In genomic region chr8:123042158-123042973, GRCm38 (mm10) we compare ENCODE assay signal across 8 mouse cellular contexts. TPM values are rescaled to one million over a fixed set of nuclear protein-coding genes. Genes with fewer than 3 reads are reported as not detected.
DNase-seq lines count a peak whose midpoint lies in the region; ATAC-seq lines count a peak whose summit lies in the region.

Gene Ankrd11, minus strand, starts transcription at chr8:123042277.

- ATAC-seq in hematopoietic stem cell, adult 5-6 weeks (replicated peaks in 1 of 2; ENCODE audit: insufficient read depth in 1 of 2, low FRiP score in 2 of 2, low TSS enrichment in 1 of 2, low read depth in 1 of 2, poor library complexity in 2 of 2, severe bottlenecking in 2 of 2) = peak; percentile 94
- ATAC-seq in lung, embryonic 16.5 days (ENCODE audit: low read depth) = peak; percentile 98

- WGBS in lung, embryonic 16.5 days = under 1% methylated on average over 91 of the region's 91 CpGs

- no peaks in the 10 kb centered on the region for H3K36me3 ChIP-seq in lung, embryonic 16.5 days (ENCODE audit: control insufficient read depth, insufficient read depth, low read length)

- H3K27ac ChIP-seq in lung, embryonic 16.5 days (ENCODE audit: low read length) = peak within 1 kb of the TSS; percentile 97

- H3K4me2 ChIP-seq in lung, embryonic 16.5 days (ENCODE audit: low read depth, low read length) = peak within 1 kb of the TSS; percentile 83

- H3K4me3 ChIP-seq in lung, embryonic 16.5 days (ENCODE audit: low read length) = peak within 1 kb of the TSS; percentile 100

- DNase-seq in MEL-GATA-1-ER (ENCODE audit: extremely low read depth, low read depth) = peak; percentile 97
- DNase-seq in cerebellum, adult 8-10 months = peak; percentile 100
- DNase-seq in forelimb bud, embryonic 11.5 days (ENCODE audit: low read depth, low spot score) = peak; percentile 100
- peak; percentile 98 for DNase-seq in layer of hippocampus, adult 9-10 months (ENCODE audit: low spot score)
- DNase-seq in ovary, postnatal 10 days (ENCODE audit: low spot score) = peak; percentile 98
- DNase-seq in thymus, postnatal 10 days (ENCODE audit: low spot score in 2 of 2) = peak; percentile 99 to 100

- H3K9me3 ChIP-seq in lung, embryonic 16.5 days (ENCODE audit: control insufficient read depth, low read length) = no peaks in the 10 kb centered on the region

- H3K27me3 ChIP-seq in lung, embryonic 16.5 days (ENCODE audit: control insufficient read depth, insufficient read depth, low read depth, low read length) = no peaks in the 10 kb centered on the region

- peaks cover 25% of the 10 kb centered on the region for H3K4me1 ChIP-seq in lung, embryonic 16.5 days (replicated peaks; ENCODE audit: control insufficient read depth, insufficient read depth, low read length)

- peak within 1 kb of the TSS; percentile 100 for H3K9ac ChIP-seq in lung, embryonic 16.5 days (ENCODE audit: low read length)

RNA-seq across cellular contexts. Expression of gene Ankrd11, which starts in this region (rescaled TPM):
- 99.2 and 109 TPM in 2 replicates for total RNA-seq in hematopoietic stem cell, adult 5-6 weeks (2017)
- polyA plus RNA-seq in lung, embryonic 16.5 days (2015; fragmentation: Nextera tagmentation; extraction: Ambion mirVana) = 23.9 and 25.8 TPM in 2 replicates

Comparison
In these comparisons a context has a peak if more than half of its experiments do, and no peak if none do; other contexts are left out.
1. Peak in every context shown above with its lines: DNase-seq, ATAC-seq, H3K4me3 ChIP-seq and H3K27ac ChIP-seq.